Mouse (Mus musculus) megakaryocyte progenitor cell, adult 5-6 weeks (primary cell): ENCODE measurements around the gene 1600002K03Rik. TPM values are rescaled to one million over a fixed set of nuclear protein-coding genes. Genes with fewer than 3 reads are reported as not detected.
A peak's percentile ranks its signal among the peaks of the same experiment; 100 is the strongest.

ENCODE experiments used
- ATAC-seq: replicated peaks from 2 replicates; pipeline ENCODE4 v1.8.0; 2016; ENCODE audit warnings: mild to moderate bottlenecking, moderate TSS enrichment, inconsistent platforms; ENCODE audit not compliant: poor library complexity
- total RNA-seq, 2 experiments: library from RNA; stranded (forward) in 1 of 2; stranded (reverse) in 1 of 2; fragments of 157-497, 149-512 nt in 1 of 2; fragments of 200-1000 nt in 1 of 2; gene quantifications; 2 replicates each; pipeline versions ENCODE4 v1.2.3 to v1.2.4; 2015 to 2017

1600002K03Rik gene
- total RNA-seq, 2 experiments from 2014 or later: 13.5 to 18.2 TPM

GRCm38 (mm10) chr10:80152873-80153260 lies 19.9 kb upstream of the 1600002K03Rik start:
- ATAC-seq: no peak

DNA sequence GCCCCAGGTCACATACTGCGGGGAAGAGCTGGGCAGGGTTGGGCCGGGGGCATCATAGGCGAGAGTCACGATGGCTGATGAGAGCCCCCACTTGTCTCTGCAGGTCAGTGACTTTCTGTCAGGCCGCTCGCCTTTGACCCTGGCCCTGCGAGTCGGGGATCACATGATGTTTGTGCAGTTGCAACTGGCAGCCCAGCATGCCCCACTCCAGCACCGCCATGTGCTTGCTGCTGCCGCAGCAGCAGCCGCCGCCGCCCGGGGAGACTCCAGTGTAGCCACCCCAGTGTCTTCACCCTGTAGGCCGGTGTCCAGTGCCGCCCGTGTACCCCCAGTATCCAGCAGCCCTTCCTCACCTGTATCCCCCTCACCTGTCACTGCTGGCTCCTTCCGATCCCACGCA lies 19.0 kb upstream of the 1600002K03Rik start:
- no peak for ATAC-seq

DNA sequence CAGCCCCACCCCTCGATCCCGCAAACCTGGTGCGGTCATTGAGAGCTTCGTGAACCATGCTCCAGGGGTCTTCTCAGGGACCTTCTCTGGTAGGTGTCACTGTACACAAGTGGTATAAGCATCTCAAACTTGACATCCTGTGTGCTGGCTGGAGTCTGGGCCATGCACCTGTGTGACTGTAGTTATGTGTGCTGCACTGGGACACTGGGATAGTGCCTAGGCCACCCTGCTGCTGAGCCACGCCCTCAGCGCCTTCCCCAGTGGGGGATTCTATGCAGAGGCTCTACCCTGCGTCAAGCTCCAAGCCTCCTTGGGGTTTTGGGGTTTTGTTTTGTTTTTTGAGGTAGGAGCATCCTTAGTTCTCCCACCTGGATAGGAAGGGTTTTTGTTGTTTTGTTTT lies 18.4 kb upstream of the 1600002K03Rik start:
- no peak for ATAC-seq

DNA sequence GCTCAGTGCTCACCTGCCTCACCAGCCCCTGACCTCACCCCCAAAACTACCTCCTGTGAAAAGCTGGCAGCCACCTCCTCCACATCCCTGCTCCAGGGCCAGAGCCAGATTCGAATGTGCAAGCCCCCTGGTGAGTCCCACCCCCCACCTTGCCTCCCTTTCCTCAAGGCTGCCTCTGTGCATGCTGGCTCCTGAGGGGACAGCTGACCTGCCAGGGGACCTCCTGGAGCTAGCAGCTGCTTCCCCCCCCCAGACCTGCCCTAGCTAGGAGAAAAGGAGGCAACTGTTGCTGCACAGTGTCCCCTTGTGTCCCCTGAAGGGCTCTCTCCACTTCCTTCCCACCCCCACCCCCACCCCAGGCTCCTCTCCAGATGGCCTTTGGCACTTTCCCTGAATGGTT lies 17.5 kb upstream of the 1600002K03Rik start:
- no peak for ATAC-seq

- no peak for ATAC-seq
Observed at GRCm38 (mm10) chr10:80156002-80156751, 16.6 kb upstream of the 1600002K03Rik start.

DNA sequence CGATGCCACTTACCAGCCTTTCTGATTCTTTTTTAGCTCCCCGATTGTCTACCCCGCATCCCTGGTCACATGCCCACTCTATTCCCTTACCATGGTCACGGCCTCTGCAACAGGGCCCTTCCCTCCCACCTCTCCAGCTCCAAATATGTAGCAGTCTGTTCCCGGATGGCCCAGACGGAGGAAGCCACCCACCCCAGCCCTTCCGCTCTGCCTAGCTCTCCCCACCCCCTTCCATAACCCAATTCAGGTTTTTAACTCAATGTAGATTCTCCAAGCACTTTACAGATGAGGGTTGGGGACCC lies 16.0 kb upstream of the 1600002K03Rik start:
- no peak for ATAC-seq

- no peak for ATAC-seq
Observed at GRCm38 (mm10) chr10:80157141-80157929, 15.4 kb upstream of the 1600002K03Rik start.

- peak; percentile 21 for ATAC-seq
Observed at GRCm38 (mm10) chr10:80158307-80158986, 14.3 kb upstream of the 1600002K03Rik start.

DNA sequence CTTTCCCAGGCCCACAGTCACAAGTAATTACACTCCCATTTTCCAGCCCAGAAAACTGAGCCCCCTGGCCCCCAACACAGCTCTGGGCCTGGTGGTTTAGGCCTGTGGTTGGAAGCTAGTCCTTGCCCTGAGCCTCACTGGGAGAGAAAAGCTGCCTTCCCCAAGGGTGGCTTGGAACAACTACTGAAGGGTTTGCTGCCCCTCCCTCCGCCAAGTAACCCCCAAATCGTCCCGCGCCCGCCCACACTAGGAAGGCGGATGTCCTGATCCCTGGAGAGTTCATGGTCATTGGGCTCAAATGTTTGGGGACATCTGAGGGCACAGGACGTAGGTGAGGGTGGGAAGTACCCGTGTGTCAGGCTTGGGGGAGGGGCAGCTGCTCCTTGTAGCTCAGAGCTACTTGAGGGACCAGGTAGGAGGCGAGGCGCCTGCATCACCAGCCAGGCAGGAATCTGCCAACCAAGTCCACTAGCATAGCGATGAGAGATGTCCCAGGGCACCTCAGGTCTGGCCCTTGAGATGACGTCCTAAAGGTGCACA lies 13.7 kb upstream of the 1600002K03Rik start:
- ATAC-seq: peak; percentile 2

- peak; percentile 84 for ATAC-seq
Observed at GRCm38 (mm10) chr10:80159561-80160454, 12.9 kb upstream of the 1600002K03Rik start.

GRCm38 (mm10) chr10:80160455-80161371 lies 12.0 kb upstream of the 1600002K03Rik start:
- ATAC-seq: no peak; the same call in 1 of the 2 replicates

GRCm38 (mm10) chr10:80161522-80162242 lies 11.1 kb upstream of the 1600002K03Rik start:
- ATAC-seq: no peak

GRCm38 (mm10) chr10:80162243-80162608 lies 10.5 kb upstream of the 1600002K03Rik start:
- ATAC-seq: no peak

DNA sequence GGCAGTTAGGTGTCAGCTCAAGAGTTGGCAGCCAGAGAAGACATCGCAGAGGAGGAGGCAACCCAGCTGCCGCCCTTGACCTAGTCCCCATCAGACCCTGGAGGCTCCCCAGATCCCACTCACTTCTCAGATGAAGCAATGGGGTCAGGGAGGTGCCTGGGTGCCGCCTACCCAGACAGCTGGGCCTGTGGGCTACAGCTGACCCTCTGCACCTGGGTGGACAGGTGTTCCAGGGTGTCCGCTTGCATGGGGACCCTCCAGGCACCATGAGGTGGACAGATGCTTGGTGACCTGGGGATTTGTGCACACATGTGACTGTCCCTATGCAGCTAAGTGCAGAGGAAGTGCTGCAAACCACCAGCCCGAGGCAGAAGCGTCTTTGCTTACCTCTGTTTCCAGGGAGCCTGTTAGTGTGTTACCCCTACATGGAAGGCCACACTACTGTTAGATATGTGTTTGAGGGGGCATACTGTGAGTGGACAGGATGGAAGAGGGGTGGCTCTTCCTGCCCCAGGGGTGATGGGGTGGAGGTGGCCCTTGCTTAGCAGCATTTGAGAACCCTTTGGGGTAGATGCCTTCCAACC lies 9.9 kb upstream of the 1600002K03Rik start:
- no peak for ATAC-seq

GRCm38 (mm10) chr10:80163721-80164120 lies 9.0 kb upstream of the 1600002K03Rik start:
- ATAC-seq: no peak

- no peak for ATAC-seq
Observed at GRCm38 (mm10) chr10:80164161-80164997, 8.4 kb upstream of the 1600002K03Rik start.

- peak; percentile 60 for ATAC-seq
Observed at GRCm38 (mm10) chr10:80164998-80165344, 7.8 kb upstream of the 1600002K03Rik start.
